Mouse (Mus musculus) hindbrain, embryonic 14.5 days (tissue): ENCODE results near the gene Ccdc39. TPM values are rescaled to one million over a fixed set of nuclear protein-coding genes. Genes with fewer than 3 reads are reported as not detected.

Source experiments
- ATAC-seq: fragments of 200-750 bp; cut with Nextera tagmentation; 2 replicates; pipeline ENCODE4 v1.8.0; 2017; ENCODE audit warnings: moderate number of reproducible peaks, mild to moderate bottlenecking, moderate TSS enrichment, moderate library complexity; ENCODE audit not compliant: low FRiP score
- DNase-seq: peaks from one replicate; pipeline ENCODE4 v3.0.0-alpha.2; 2015; ENCODE audit warnings: low spot score
- H3K27ac ChIP-seq: fragments of 300-500 bp; sonication (generic); 2 replicates; pipeline ENCODE4 v1.5.1; 2014; ENCODE audit warnings: mild to moderate bottlenecking, moderate library complexity
- H3K27me3 ChIP-seq: fragments of 300-500 bp; sonication (generic); 2 replicates; pipeline ENCODE4 v1.6.1; 2014; ENCODE audit warnings: mild to moderate bottlenecking, low read length, mixed read lengths; ENCODE audit not compliant: control insufficient read depth, insufficient read depth
- H3K36me3 ChIP-seq: fragments of 300-500 bp; sonication (generic); replicated peaks from 2 replicates; pipeline ENCODE4 v1.6.1; 2014; ENCODE audit not compliant: control insufficient read depth, insufficient read depth
- H3K4me1 ChIP-seq: fragments of 300-500 bp; sonication (generic); replicated peaks from 2 replicates; pipeline ENCODE4 v1.6.1; 2014; ENCODE audit warnings: antibody characterized with exemption, low read length, mixed read lengths; ENCODE audit not compliant: control insufficient read depth, insufficient read depth
- H3K4me2 ChIP-seq: fragments of 300-500 bp; sonication (generic); replicated peaks from 2 replicates; pipeline ENCODE4 v1.6.1; 2014; ENCODE audit warnings: mild to moderate bottlenecking, moderate library complexity
- H3K4me3 ChIP-seq: fragments of 300-500 bp; sonication (generic); replicated peaks from 2 replicates; pipeline ENCODE4 v1.5.1; 2014; ENCODE audit warnings: mild to moderate bottlenecking, low read length
- H3K9ac ChIP-seq: fragments of 300-500 bp; sonication (generic); 2 replicates; pipeline ENCODE4 v1.6.1; 2014
- H3K9me3 ChIP-seq: fragments of 300-500 bp; sonication (generic); 2 replicates; pipeline ENCODE4 v1.6.1; 2016; ENCODE audit warnings: low read length; ENCODE audit not compliant: control insufficient read depth
- WGBS: fragments of 180-500 bp; shearing (Covaris S2); extraction: QIAGEN DNeasy Blood & Tissue Kit; methylation state at CpG from one replicate; pipeline ENCODE4 v1.1.7; 2014; 5-methylcytosine and 5-hydroxymethylcytosine counted together
- polyA plus RNA-seq: library from polyadenylated mRNA; unstranded; fragments of >200 nt; fragmentation: Nextera tagmentation; extraction: Ambion mirVana; gene quantifications from 2 replicates; pipeline ENCODE4 v1.2.1, GENCODE M21; 2014

Gene Ccdc39
- 16.4 and 17.6 TPM in 2 replicates for polyA plus RNA-seq

DNA sequence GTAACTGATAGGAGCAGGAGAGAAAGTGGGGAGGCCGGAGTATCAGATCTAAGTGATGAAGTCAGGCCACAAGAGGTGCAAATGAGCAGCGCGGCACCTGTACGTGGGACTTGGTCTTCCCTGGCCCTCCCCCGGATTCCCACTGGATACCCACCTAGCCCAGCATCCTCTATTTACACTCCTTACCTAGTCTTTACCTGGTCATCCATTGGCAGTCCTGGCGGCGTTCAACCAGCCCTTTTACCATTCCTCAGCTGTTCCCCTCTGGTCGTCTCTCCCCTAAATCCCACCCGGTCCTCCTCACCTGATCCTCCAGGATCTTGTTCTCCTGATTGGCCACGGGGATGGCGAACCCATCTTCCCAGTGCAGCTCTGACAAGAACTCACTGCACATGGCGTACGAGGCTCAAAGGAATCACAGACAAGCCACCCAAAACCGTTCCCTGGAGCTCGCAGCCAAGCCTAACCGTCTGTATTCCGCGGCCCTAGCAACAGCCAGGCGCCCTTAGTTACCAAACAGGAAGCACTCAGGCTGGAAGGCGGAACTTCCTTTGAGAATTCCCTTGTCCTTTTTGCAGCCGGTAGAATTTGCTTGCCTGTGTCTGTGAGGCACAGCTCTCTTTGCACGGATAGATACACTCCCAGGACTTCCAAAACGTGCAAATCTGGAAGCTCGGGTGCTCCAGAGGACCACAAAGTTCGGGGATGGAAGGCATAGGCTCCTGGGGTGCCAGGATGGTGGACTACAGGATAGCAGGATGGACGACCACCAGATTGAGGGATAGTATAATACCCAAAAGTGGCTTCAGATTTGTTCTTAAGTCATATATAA lies at the start of gene Ccdc39:
Ccdc39 (minus strand) TSS at position 510 of the 832 bp plus-strand sequence.
- H3K4me3 ChIP-seq: peak within 1 kb of the TSS; percentile 46

DNA sequence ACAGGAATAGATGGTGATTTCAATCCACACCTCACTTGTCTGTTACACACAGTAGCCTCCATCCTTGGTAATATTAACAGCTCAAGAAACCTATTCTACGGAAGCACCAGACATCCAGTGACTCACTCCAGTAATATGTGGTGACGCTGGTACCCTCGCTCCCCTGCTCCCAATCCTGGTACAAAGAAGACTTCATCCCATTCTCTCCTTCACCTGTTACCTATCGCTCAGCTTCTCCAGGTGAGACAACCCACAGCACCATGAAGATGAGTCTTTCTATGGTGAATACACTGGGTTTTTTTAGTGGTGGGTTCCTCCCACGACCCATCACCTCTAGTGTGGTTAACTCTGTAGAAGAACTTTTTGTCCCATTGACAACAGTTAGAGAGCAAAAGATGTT lies 49.3 kb upstream of the Ccdc39 start:
- WGBS: 90% methylated on average over 5 of the region's 5 CpGs
- no peak overlapping the region for H3K4me3 ChIP-seq
- H3K36me3 ChIP-seq: no peaks in the 10 kb centered on the region
- H3K27ac ChIP-seq: no peak overlapping the region
- no peaks in the 10 kb centered on the region for H3K4me1 ChIP-seq
- no peak overlapping the region for H3K4me2 ChIP-seq
- H3K9ac ChIP-seq: no peak overlapping the region
- DNase-seq (no peak), ATAC-seq (no peak)
- no peaks in the 10 kb centered on the region for H3K9me3 ChIP-seq
- peaks cover 10% of the 10 kb centered on the region; the same call in 1 of the 2 replicates for H3K27me3 ChIP-seq

More for the DNA sequence above, at the start of gene Ccdc39:
- DNase-seq (peak; percentile 85), ATAC-seq (peak; percentile 94)
- Histone ChIP-seq H3K9ac (peak within 1 kb of the TSS; percentile 69), H3K27ac (peak within 1 kb of the TSS; percentile 68), H3K4me2 (peak within 1 kb of the TSS; percentile 87), H3K36me3 (no peaks in the 10 kb centered on the region), H3K9me3 (no peaks in the 10 kb centered on the region), H3K4me1 (peaks cover 9% of the 10 kb centered on the region; the same call in 1 of the 2 replicates), H3K27me3 (no peaks in the 10 kb centered on the region)
- 2% methylated on average over 26 of the region's 26 CpGs for WGBS

DNA sequence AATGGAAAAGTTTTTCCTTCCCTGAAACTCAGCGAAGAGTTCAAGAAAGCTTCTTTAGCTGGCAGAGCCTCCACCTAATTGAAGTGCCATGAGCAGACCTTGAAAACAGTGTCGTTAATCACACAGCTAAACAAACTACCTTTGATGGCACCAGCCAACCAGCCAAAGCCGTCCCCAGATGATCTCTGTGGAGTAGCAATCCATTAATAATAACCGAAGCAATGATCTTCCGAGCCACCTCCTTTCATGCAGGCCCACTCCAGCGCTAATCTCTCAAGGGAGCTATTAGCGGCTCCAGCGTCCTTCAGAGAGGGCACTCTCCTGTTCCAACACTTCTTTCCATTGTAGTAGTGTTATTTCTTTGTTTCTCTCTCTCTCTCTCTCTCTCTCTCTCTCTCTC lies 43.3 kb upstream of the Ccdc39 start:
- 36% methylated on average over 8 of the region's 8 CpGs for WGBS
- no peak overlapping the region for H3K4me2 ChIP-seq
- H3K36me3 ChIP-seq: no peaks in the 10 kb centered on the region
- H3K9ac ChIP-seq: no peak overlapping the region
- H3K4me1 ChIP-seq: 0 out of 2 replicates have a peak, but pooled peaks cover 3% of the 10 kb centered on the region
- H3K4me3 ChIP-seq: no peak overlapping the region
- H3K9me3 ChIP-seq: no peaks in the 10 kb centered on the region
- no peaks in the 10 kb centered on the region for H3K27me3 ChIP-seq
- peak; percentile 31; the same call in 1 of the 2 replicates for ATAC-seq
- H3K27ac ChIP-seq: no peak overlapping the region
- DNase-seq: no peak

DNA sequence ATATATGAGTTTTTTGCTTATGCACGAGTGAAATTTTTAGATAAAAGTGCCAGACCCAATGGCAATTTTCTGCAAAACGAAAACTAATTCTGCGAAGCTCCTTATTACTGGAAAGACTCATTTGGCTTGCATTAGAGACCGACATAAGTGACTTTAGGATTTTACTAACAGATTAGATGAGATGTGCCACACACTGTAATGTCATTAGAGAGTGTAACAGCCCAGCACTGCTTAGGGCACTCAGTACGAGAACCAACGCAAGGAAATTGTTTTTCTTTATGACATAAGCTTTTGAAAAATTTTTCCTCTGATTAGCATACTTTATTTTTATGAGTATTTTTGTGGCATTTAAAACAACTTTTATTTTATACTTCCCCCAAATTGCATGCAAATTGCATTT lies 39.0 kb upstream of the Ccdc39 start:
- Histone ChIP-seq H3K36me3 (no peaks in the 10 kb centered on the region), H3K27ac (no peak overlapping the region), H3K4me1 (0 out of 2 replicates have a peak, but pooled peaks cover 3% of the 10 kb centered on the region), H3K9me3 (no peaks in the 10 kb centered on the region), H3K4me2 (no peak overlapping the region), H3K9ac (no peak overlapping the region), H3K27me3 (no peaks in the 10 kb centered on the region), H3K4me3 (no peak overlapping the region)
- DNase-seq (no peak), ATAC-seq (no peak)
- 72% methylated on average over 6 of the region's 6 CpGs for WGBS

DNA sequence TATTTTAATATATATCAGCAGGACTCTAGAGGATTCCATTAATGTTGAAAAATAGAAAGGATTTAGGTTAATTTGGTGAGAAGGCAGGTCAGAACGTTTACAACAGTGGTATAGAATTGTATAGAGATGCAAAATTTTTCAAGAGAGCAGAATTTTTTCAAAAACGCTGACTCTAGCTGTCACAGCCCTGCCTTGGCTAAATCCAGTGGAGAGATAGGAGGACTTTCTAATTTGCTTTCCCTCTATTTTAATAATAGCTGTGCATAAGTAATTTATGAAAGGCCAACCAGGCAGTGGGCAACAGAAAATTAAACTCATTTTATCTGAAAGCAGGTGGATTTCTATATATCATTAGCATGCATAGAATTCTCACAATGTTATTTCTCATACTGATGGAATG lies 38.6 kb upstream of the Ccdc39 start:
- Histone ChIP-seq H3K36me3 (no peaks in the 10 kb centered on the region), H3K27ac (no peak overlapping the region), H3K4me2 (no peak overlapping the region), H3K27me3 (no peaks in the 10 kb centered on the region), H3K4me3 (no peak overlapping the region), H3K9ac (no peak overlapping the region), H3K4me1 (0 out of 2 replicates have a peak, but pooled peaks cover 3% of the 10 kb centered on the region), H3K9me3 (no peaks in the 10 kb centered on the region)
- ATAC-seq (no peak), DNase-seq (no peak)
- WGBS: 74% methylated on average over 2 of the region's 2 CpGs

DNA sequence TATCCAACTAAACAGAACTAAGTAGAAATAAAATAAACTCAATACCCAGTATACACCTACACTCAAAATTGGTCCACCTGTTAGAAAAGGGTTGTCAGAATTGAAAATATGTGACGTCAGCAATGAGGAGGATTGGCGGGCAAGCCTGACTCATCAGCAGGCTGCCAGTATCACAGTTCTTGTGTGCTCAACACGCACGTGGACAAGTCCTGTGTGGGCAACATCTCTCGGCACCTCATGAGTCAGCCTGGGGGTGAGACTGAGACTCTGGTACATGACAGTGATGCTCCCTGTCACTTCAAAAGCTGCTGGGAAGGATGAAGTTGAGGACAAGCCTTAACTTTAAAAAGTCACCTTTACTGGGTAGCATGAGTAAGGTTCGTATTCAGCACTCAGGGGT lies 34.6 kb upstream of the Ccdc39 start:
- ATAC-seq (no peak), DNase-seq (no peak)
- H3K36me3 ChIP-seq: no peaks in the 10 kb centered on the region
- H3K4me1 ChIP-seq: no peaks in the 10 kb centered on the region
- WGBS: 95% methylated on average over 6 of the region's 6 CpGs
- no peaks in the 10 kb centered on the region for H3K9me3 ChIP-seq
- no peak overlapping the region for H3K4me3 ChIP-seq
- no peaks in the 10 kb centered on the region for H3K27me3 ChIP-seq
- H3K27ac ChIP-seq: no peak overlapping the region
- H3K4me2 ChIP-seq: no peak overlapping the region
- no peak overlapping the region for H3K9ac ChIP-seq

DNA sequence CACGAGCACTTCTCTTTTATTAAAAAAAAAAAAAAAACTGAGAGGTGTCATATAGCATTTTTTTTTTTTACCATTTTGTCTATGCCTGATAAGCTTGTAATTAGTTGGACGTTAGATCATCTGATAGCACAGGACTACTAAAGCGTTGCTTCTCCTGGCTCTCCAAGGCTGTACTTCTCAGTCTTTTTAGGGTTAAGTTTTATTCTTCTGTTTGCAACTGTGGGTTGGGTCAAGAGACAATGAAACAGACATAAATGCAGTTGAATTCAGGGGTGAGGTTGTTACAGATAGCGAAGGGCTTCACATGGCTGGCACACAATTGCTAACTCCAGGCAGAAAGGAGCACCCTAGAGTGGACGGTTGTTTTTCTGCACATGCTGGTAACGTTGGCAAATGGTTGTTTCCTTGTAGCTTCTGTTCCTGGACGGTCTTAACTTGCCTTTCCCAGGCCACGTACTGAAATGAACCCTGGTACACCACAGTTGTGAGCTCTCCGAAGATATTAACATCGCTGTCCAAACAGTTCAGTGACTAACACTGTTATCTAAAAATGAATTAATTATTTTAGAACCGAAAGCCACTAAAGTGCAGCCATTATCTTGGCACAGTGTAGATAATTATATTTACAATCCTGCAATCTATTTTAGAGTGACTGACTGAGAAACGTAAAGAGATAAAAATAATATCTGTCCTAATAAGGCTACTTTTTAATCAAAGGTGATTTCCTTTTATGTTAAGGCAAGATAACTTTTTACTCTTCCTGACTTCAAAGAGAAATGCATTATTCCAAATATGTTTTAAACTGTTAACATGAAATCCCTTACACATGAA lies 30.6 kb upstream of the Ccdc39 start:
- WGBS: 73% methylated on average over 12 of the region's 12 CpGs
- H3K27ac ChIP-seq: no peak overlapping the region
- no peak overlapping the region for H3K9ac ChIP-seq
- ATAC-seq (no peak), DNase-seq (no peak)
- no peaks in the 10 kb centered on the region for H3K27me3 ChIP-seq
- H3K9me3 ChIP-seq: no peaks in the 10 kb centered on the region
- H3K4me2 ChIP-seq: no peak overlapping the region
- no peak overlapping the region for H3K4me3 ChIP-seq
- peaks cover 4% of the 10 kb centered on the region; the same call in 1 of the 2 replicates for H3K4me1 ChIP-seq
- no peaks in the 10 kb centered on the region for H3K36me3 ChIP-seq

DNA sequence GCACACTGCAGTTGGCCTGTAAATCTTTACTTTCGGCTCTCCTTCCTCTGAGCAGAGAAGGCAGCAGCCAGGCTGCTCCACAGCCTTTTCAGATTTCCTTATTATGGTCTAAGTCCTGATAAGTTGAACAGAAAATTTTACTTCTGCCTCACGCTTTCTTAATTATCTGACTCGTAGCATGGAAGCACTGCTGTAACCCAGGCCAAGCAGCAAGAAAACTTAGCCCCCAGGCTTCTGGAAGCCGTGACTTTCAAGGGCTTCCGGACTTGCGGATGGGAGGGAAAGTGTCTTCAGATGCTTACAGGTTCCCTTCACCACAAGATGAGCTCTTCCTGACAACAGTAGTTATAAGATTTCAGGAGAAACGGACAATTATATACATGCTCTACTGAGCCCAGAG lies 29.7 kb upstream of the Ccdc39 start:
- no peak overlapping the region for H3K27ac ChIP-seq
- no peaks in the 10 kb centered on the region for H3K36me3 ChIP-seq
- H3K9me3 ChIP-seq: no peaks in the 10 kb centered on the region
- peaks cover 4% of the 10 kb centered on the region; the same call in 1 of the 2 replicates for H3K4me1 ChIP-seq
- H3K9ac ChIP-seq: no peak overlapping the region
- H3K4me3 ChIP-seq: no peak overlapping the region
- no peak overlapping the region for H3K4me2 ChIP-seq
- WGBS: 72% methylated on average over 7 of the region's 7 CpGs
- ATAC-seq (no peak), DNase-seq (no peak)
- H3K27me3 ChIP-seq: no peaks in the 10 kb centered on the region

DNA sequence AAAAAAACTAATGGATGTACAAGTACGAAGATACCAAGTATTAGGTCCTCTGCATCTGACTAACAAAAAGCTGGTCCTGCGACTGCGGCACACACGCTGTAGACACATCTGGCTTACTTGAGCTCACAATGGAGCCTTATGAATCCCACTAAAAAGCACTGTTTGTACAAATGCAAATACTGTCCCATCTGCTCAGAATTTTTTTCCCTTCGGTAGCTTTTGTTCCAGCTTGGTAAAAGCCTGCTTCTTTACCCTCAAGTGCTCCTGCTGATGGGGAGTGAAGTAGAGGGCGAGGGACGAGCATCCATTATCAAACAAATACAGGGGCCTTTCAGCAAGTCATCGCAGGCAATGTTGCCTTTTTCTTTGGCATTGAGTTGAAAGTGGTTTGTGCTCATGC lies 29.3 kb upstream of the Ccdc39 start:
- no peak for DNase-seq
- Histone ChIP-seq H3K4me3 (no peak overlapping the region), H3K27ac (no peak overlapping the region), H3K4me2 (no peak overlapping the region), H3K36me3 (no peaks in the 10 kb centered on the region), H3K9me3 (no peaks in the 10 kb centered on the region), H3K9ac (no peak overlapping the region), H3K4me1 (peaks cover 4% of the 10 kb centered on the region; the same call in 1 of the 2 replicates), H3K27me3 (no peaks in the 10 kb centered on the region)
- 37% methylated on average over 8 of the region's 8 CpGs for WGBS
- ATAC-seq: no peak
